10 mouse cellular contexts compared by ENCODE assay signal in the genomic region with DNA sequence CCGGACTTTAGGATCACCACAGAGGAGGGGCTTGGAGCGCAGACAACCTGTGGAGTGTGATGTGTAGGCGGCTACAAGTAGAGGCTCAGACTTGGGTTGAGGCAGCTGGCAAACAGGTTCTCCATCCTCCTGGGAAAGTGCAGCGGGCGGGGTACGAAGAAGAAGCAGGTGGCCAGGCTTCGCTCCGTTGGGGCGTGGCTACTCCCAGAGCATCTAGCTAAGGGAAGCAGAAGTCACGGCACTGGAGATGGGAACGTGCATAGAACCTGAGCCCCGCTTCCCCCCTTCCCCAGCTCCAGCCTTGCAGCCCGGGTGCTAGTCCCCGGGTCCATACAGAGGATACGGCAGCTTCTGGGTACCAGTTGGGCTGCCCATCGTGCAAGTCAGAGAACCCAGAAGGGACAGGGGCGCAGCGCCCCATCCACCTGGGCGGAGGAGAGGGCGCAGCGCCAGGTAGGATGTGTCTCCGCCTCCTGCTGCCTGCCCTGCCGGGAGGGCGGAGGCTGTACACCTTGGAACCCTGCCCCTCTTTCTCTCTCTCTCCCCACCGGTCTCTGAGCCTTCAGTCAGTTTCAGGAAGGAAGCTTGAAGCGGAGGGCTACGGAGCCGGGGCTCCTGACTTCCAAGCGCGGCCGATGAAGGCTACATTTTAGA. TPM values are rescaled to one million over a fixed set of nuclear protein-coding genes. Genes with fewer than 3 reads are reported as not detected.
A peak's percentile ranks its signal among the peaks of the same experiment; 100 is the strongest.
DNase-seq lines count a peak whose midpoint lies in the region; ATAC-seq and TF ChIP-seq lines count a peak whose summit lies in the region.
"Had no signal": no experiment of that assay in that cellular context is flagged by ENCODE, and none has a peak within 500 bp of the region (broad histone marks: within the 10 kb centered on the region; RNA-seq: fewer than 3 reads in every experiment).

A gene (plus strand): TSS at position 248 of the 654 bp plus-strand sequence.

- ATAC-seq in heart, embryonic 15.5 days (replicated peaks; ENCODE audit: insufficient number of reproducible peaks, insufficient read depth, low FRiP score, low read depth): no peak
- ATAC-seq in forebrain, embryonic 14.5 days: no peak
- ATAC-seq in limb, embryonic 12.5 days (ENCODE audit: insufficient number of reproducible peaks, insufficient read depth, low FRiP score, low TSS enrichment, low read depth): no peak

- in situ Hi-C loops in ES-E14 (cut with MboI; ENCODE audit: low sequenced_read_pairs in 2 of 2, unreplicated experiment in 2 of 2): no loop called here

- H3K27me3 ChIP-seq in heart, embryonic 15.5 days: peaks cover 49% of the 10 kb centered on the region
- H3K27me3 ChIP-seq in forebrain, embryonic 14.5 days (replicated peaks; ENCODE audit: control insufficient read depth, insufficient read depth, low read length): peaks cover 20% of the 10 kb centered on the region
- peaks cover 48% of the 10 kb centered on the region for H3K27me3 ChIP-seq in limb, embryonic 12.5 days
- H3K27me3 ChIP-seq: Patski had no signal

- whole genome bisulfite sequencing in heart, embryonic 15.5 days: 12% methylated on average over 31 of the region's 31 CpGs
- WGBS in forebrain, embryonic 14.5 days: 7% methylated on average over 28 of the region's 31 CpGs
- WGBS in limb, embryonic 12.5 days: 6% methylated on average over 31 of the region's 31 CpGs

- H3K9ac ChIP-seq in heart, embryonic 15.5 days: no peak within 1 kb of the TSS
- no peak within 1 kb of the TSS for H3K9ac ChIP-seq in ES-E14 (ENCODE audit: insufficient read depth, low read depth, low read length, poor library complexity, severe bottlenecking)
- H3K9ac ChIP-seq in forebrain, embryonic 14.5 days (ENCODE audit: low read length): no peak within 1 kb of the TSS
- 0 out of 2 replicates have a peak within 1 kb of the TSS, but pooled peaks have one; percentile 5 for H3K9ac ChIP-seq in limb, embryonic 12.5 days (replicated peaks)

- H3K4me3 ChIP-seq in heart, embryonic 15.5 days: peak within 1 kb of the TSS; percentile 15; the same call in 1 of the 2 replicates
- H3K4me3 ChIP-seq in ES-E14 (ENCODE audit: insufficient read depth in 1 of 2, low read depth in 1 of 2, low read length in 2 of 2, poor library complexity in 1 of 2, severe bottlenecking in 1 of 2): peak within 1 kb of the TSS; percentile 46 to 55
- no peak within 1 kb of the TSS for H3K4me3 ChIP-seq in forebrain, embryonic 14.5 days (ENCODE audit: low read depth, low read length)
- H3K4me3 ChIP-seq in limb, embryonic 12.5 days (replicated peaks): peak within 1 kb of the TSS; percentile 28
- H3K4me3 ChIP-seq: erythroblast, embryonic 14.5 days had no signal

- DNase-seq in heart, postnatal 10 days: no peak
- DNase-seq in ES-E14 (ENCODE audit: low read depth, low spot score): no peak
- DNase-seq in forebrain, embryonic 14.5 days (ENCODE audit: low spot score): no peak
- DNase-seq in thymus, postnatal 4 days: no peak
- DNase-seq in layer of hippocampus, adult 9-10 months (ENCODE audit: low spot score): no peak
- DNase-seq in urinary bladder, postnatal 10 days (ENCODE audit: low spot score): no peak

- no peaks in the 10 kb centered on the region for H3K36me3 ChIP-seq in heart, embryonic 15.5 days
- H3K36me3 ChIP-seq in ES-E14 (ENCODE audit: control insufficient read depth, insufficient read depth, low read length, poor library complexity, severe bottlenecking): peaks cover 2% of the 10 kb centered on the region; the same call in 1 of the 2 replicates
- no peaks in the 10 kb centered on the region for H3K36me3 ChIP-seq in forebrain, embryonic 14.5 days (ENCODE audit: control insufficient read depth, insufficient read depth, low read length)
- no peaks in the 10 kb centered on the region for H3K36me3 ChIP-seq in limb, embryonic 12.5 days

- peak within 1 kb of the TSS; percentile 33; the same call in 1 of the 2 replicates for H3K4me2 ChIP-seq in heart, embryonic 15.5 days
- H3K4me2 ChIP-seq in forebrain, embryonic 14.5 days (ENCODE audit: low read length): 0 out of 2 replicates have a peak within 1 kb of the TSS, but pooled peaks have one; percentile 18
- peak within 1 kb of the TSS; percentile 55 for H3K4me2 ChIP-seq in limb, embryonic 12.5 days

- intact Hi-C loops in heart, postnatal 10 days (cut with DNase I): no loop called here

- H3K4me1 ChIP-seq in heart, embryonic 15.5 days (replicated peaks): peaks cover 12% of the 10 kb centered on the region
- H3K4me1 ChIP-seq in ES-E14 (ENCODE audit: control insufficient read depth in 2 of 2, insufficient read depth in 2 of 2, low read length in 2 of 2, poor library complexity in 1 of 2): peaks cover 2 to 5% of the 10 kb centered on the region in 2 experiments; a peak in 1 of 4 replicates
- H3K4me1 ChIP-seq in forebrain, embryonic 14.5 days (ENCODE audit: control insufficient read depth, insufficient read depth, low read length): no peaks in the 10 kb centered on the region
- H3K4me1 ChIP-seq in limb, embryonic 12.5 days (replicated peaks): peaks cover 18% of the 10 kb centered on the region

- no peaks in the 10 kb centered on the region for H3K9me3 ChIP-seq in heart, embryonic 15.5 days (replicated peaks)
- no peaks in the 10 kb centered on the region for H3K9me3 ChIP-seq in ES-E14 (ENCODE audit: control insufficient read depth, insufficient read depth, low read depth, low read length)
- H3K9me3 ChIP-seq in forebrain, embryonic 14.5 days (replicated peaks; ENCODE audit: control insufficient read depth, low read length): no peaks in the 10 kb centered on the region
- H3K9me3 ChIP-seq in limb, embryonic 12.5 days: no peaks in the 10 kb centered on the region

- no peak within 1 kb of the TSS; the same call in 1 of the 2 replicates for H3K27ac ChIP-seq in heart, embryonic 15.5 days
- no peak within 1 kb of the TSS for H3K27ac ChIP-seq in ES-E14 (ENCODE audit: insufficient read depth, low read depth, low read length, poor library complexity, severe bottlenecking)
- no peak within 1 kb of the TSS for H3K27ac ChIP-seq in forebrain, embryonic 14.5 days (ENCODE audit: low read depth, low read length)
- H3K27ac ChIP-seq in limb, embryonic 12.5 days: no peak within 1 kb of the TSS

TF ChIP-seq in ES-E14, 5 proteins besides CTCF, POLR2A, EP300 and RAD21:
- no peak for TF ChIP-seq HCFC1 (IDR thresholded peaks at IDR 0.05; ENCODE audit: borderline replicate concordance, insufficient read depth, low read length)
TF ChIP-seq in ES-E14: peak in this region for 0.

RNA-seq across cellular contexts. Expression of the gene that starts here (rescaled TPM):
- 0.15 and 0.66 TPM in 2 replicates for polyA plus RNA-seq in heart, embryonic 15.5 days (2015; fragmentation: Nextera tagmentation; extraction: Ambion mirVana)
- not detected for total RNA-seq in heart, postnatal 10 days (2021)
- total RNA-seq in ES-E14 (2012; rRNA removed): 0.49 and 2.5 TPM in 2 replicates
- not detected in 2 replicates for polyA plus RNA-seq in forebrain, embryonic 14.5 days (2014; fragmentation: Nextera tagmentation; extraction: Ambion mirVana)
- not detected in 2 replicates for polyA plus RNA-seq in limb, embryonic 12.5 days (2016; fragmentation: Nextera tagmentation; extraction: Ambion mirVana)
- polyA plus RNA-seq: erythroblast, embryonic 14.5 days had no signal
